Mouse (Mus musculus) C2C12 (cell line): Measurements from ENCODE around the gene Olfr320.

Experiments used
- CEBPB ChIP-seq: IDR thresholded peaks from one replicate; pipeline ENCODE4 v1.6.1; 2011; ENCODE audit warnings: low read depth, mild to moderate bottlenecking, control low read depth, moderate library complexity
- CTCF ChIP-seq: IDR thresholded peaks from one replicate; pipeline ENCODE4 v1.5.1; 2011; ENCODE audit not compliant: control insufficient read depth, insufficient read depth, insufficient read length
- FOSL1 ChIP-seq: IDR thresholded peaks from one replicate; pipeline ENCODE4 v1.8.0; 2011; ENCODE audit warnings: mild to moderate bottlenecking, low read length; ENCODE audit not compliant: poor library complexity, insufficient read depth, severe bottlenecking
- MAX ChIP-seq: IDR thresholded peaks from one replicate; pipeline ENCODE4 v1.6.1; 2011; ENCODE audit warnings: mild to moderate bottlenecking, control low read depth
- MYOD1 ChIP-seq: IDR thresholded peaks from one replicate; pipeline ENCODE4 v1.6.1; 2011; ENCODE audit warnings: low read depth; ENCODE audit not compliant: control insufficient read depth, insufficient read length
- MYOG ChIP-seq: IDR thresholded peaks from one replicate; pipeline ENCODE4 v1.6.1; 2011; ENCODE audit not compliant: control insufficient read depth, insufficient read length; ENCODE audit errors: extremely low read depth
- USF1 ChIP-seq: IDR thresholded peaks from one replicate; pipeline ENCODE4 v1.6.1; 2011; ENCODE audit warnings: low read depth, mild to moderate bottlenecking, control low read depth, moderate library complexity

DNA sequence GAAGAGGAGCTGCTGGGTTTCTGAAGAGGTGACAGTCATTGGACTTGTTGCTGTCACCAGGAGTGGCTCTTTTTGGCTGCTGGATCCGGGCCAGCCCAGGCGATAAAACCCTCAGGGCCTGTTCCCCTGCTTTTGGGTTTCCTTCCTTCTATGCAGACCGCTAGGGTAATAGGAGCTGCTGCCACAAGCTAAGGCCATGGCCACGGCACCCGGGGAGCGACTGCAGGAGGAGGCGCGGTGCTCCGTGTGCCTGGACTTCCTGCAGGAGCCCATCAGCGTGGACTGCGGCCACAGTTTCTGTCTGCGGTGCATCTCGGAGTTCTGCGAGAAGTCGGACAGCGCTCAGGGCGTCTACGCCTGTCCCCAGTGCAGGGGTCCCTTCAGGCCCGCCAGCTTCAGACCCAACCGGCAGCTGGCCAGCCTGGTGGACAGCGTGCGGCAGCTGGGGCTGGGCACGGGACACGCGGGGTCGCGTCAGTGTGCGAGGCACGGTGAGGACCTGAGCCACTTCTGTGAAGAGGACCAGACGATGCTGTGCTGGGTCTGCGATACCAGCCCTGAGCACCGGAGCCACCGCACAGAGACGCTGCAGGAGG lies 40.5 kb upstream of the Olfr320 start, which contains the start of gene Trim58:
- no peak for TF ChIP-seq CTCF
- no peak for TF ChIP-seq MYOG
- no peak for TF ChIP-seq USF1
- TF ChIP-seq MYOD1: no peak
- no peak for TF ChIP-seq MAX
- TF ChIP-seq CEBPB: no peak
- no peak for TF ChIP-seq FOSL1
